Mouse (Mus musculus) cerebellum, adult 2 months (tissue): Measurements from ENCODE around the gene Sox11. TPM values are rescaled to one million over a fixed set of nuclear protein-coding genes. Genes with fewer than 3 reads are reported as not detected.

Experiments used
- DNase-seq, 2 experiments: peaks; one replicate each; pipeline ENCODE4 v3.0.0; 2021
- H3K27ac ChIP-seq: fragments of 200-500 bp; 2 replicates; pipeline ENCODE4 v1.5.1; 2012; ENCODE audit warnings: low read length, control low read depth, inconsistent platforms; ENCODE audit not compliant: insufficient read depth
- H3K27me3 ChIP-seq: fragments of 200-500 bp; 2 replicates; pipeline ENCODE4 v1.6.1; 2012; ENCODE audit warnings: inconsistent platforms, mild to moderate bottlenecking, low read length, moderate library complexity; ENCODE audit not compliant: control insufficient read depth, insufficient read depth
- H3K4me1 ChIP-seq: fragments of 200-500 bp; 2 replicates; pipeline ENCODE4 v1.6.1; 2011; ENCODE audit warnings: low read length; ENCODE audit not compliant: control insufficient read depth, insufficient read depth
- H3K4me3 ChIP-seq: fragments of 200-500 bp; replicated peaks from 2 replicates; pipeline ENCODE3; 2011; ENCODE audit warnings: mild to moderate bottlenecking, low read depth, low read length, control low read depth; ENCODE audit not compliant: insufficient read depth
- CTCF ChIP-seq: fragments of 200-500 bp; IDR thresholded peaks from 2 replicates; pipeline ENCODE4 v1.5.1; 2011; ENCODE audit warnings: low read depth, mild to moderate bottlenecking, control low read depth, low read length, moderate library complexity, borderline replicate concordance; ENCODE audit not compliant: insufficient read depth
- POLR2A ChIP-seq: fragments of 200-500 bp; IDR thresholded peaks from 2 replicates; pipeline ENCODE4 v1.6.1; 2011; ENCODE audit warnings: low read length, control low read depth, borderline replicate concordance; ENCODE audit not compliant: insufficient read depth
- WGBS: fragments of 180-500 bp; shearing (Covaris S2); methylation state at CpG from one replicate; pipeline ENCODE4 v1.1.7; 2018; 5-methylcytosine and 5-hydroxymethylcytosine counted together
- polyA plus RNA-seq: library from polyadenylated mRNA; depleted of rRNA; stranded (reverse); fragments of >200 nt; gene quantifications from 2 replicates; pipeline ENCODE4 v1.2.3, GENCODE M21; 2012

The Sox11 gene
- polyA plus RNA-seq, 1 experiment = 2.0 TPM

DNA sequence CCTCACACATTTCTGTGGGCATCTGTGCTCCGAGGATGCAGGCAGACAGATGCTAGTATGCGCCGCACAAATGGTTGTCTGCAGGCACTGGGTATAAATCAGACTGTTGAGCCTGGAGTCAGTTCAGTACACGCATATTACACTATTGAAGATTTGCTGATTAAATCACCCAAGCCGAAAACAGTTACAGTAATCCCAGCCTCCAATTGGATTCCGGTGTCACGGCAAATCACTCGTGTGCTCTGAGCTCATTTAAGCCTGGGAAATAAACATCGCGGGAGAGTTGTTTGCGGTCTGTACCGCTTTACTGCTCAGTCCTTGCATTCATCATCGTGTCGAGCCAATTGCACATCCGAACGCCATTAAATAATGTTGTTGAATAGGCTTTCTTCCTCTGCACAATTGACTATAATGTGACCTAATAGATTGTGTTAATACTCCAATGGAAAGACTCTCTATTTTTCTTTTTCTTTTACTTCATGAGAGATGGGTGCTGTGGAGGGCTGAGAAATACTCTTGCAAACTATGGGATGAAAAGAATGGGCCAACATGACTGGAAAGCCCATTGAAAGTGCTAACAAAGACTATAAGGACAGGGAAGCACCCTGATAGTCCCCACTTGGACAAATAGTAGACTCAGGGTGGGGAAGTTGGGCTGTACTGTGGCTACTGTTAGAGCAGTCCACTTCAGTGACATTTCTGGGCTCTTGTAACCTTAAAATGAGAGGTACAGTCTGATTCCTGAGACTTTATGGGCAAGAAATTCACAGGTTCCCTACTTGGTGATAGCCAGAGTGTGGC lies 21.7 kb upstream of the Sox11 start:
- no peaks in the 10 kb centered on the region for H3K27me3 ChIP-seq
- 78% methylated on average over 16 of the region's 16 CpGs for WGBS
- no peak for DNase-seq
- no peaks in the 10 kb centered on the region for H3K4me1 ChIP-seq
- H3K27ac ChIP-seq = no peak overlapping the region
- TF ChIP-seq CTCF (no peak), POLR2A (no peak)
- H3K4me3 ChIP-seq = no peak overlapping the region

- TF ChIP-seq POLR2A (no peak), CTCF (no peak)
- Histone ChIP-seq H3K27me3 (no peaks in the 10 kb centered on the region), H3K27ac (no peak overlapping the region), H3K4me1 (no peaks in the 10 kb centered on the region), H3K4me3 (no peak overlapping the region)
- 8% methylated on average over 12 of the region's 12 CpGs for WGBS
- DNase-seq = peak; percentile 10 to 23
Observed at GRCm38 (mm10) chr12:27357076-27357637, 14.8 kb upstream of the Sox11 start.

- no peak overlapping the region for H3K27ac ChIP-seq
- TF ChIP-seq CTCF = no peak
- TF ChIP-seq POLR2A = no peak
- no peaks in the 10 kb centered on the region for H3K27me3 ChIP-seq
- no peak overlapping the region for H3K4me3 ChIP-seq
- WGBS = 62% methylated on average over 5 of the region's 5 CpGs
- no peaks in the 10 kb centered on the region for H3K4me1 ChIP-seq
- no peak for DNase-seq
Observed at GRCm38 (mm10) chr12:27356571-27356970, 14.2 kb upstream of the Sox11 start.

DNA sequence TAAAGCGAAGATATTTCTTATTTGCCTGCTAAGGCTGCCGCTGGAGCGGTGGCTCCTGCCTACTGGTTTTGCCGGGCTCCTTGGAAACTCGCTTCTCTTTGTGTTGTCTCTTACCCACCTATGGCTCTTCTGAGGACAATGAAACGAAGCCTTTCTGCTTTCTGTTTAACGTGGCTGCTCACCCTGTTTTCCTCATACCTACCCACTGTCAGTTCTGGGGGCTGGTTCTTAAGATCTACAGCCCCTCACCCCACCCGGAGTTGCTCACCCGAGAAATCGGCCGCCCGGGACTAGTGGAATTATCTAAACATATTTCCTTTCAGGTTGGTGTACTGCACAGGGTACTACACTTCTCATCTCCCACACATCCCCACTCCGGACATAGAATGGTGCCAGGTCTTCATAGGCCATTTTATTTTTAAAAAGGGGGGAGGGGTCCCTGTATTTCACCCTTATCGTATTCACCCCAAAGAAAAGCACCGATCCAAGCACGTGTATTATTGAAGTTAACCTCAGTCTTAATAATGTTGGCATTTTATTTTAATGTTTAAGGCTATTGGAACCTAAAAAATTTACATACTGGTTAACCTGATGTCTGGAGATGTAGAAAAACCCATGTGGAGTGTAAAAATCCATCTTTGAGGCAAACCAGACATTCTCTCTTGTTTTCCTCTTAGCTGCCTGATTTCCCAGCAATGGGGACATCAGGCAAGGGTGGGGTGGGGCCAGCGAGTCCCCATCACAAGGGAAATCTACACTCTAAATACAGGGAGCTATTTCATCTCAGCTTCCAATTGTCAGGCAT lies 1.4 kb upstream of the Sox11 start:
- H3K4me3 ChIP-seq = peak overlapping the region; percentile 61
- TF ChIP-seq POLR2A (no peak), CTCF (no peak)
- peaks cover 3% of the 10 kb centered on the region; the same call in 1 of the 2 replicates for H3K4me1 ChIP-seq
- no peak overlapping the region for H3K27ac ChIP-seq
- 24% methylated on average over 17 of the region's 17 CpGs for WGBS
- H3K27me3 ChIP-seq = peaks cover 7% of the 10 kb centered on the region
- DNase-seq = no peak

DNA sequence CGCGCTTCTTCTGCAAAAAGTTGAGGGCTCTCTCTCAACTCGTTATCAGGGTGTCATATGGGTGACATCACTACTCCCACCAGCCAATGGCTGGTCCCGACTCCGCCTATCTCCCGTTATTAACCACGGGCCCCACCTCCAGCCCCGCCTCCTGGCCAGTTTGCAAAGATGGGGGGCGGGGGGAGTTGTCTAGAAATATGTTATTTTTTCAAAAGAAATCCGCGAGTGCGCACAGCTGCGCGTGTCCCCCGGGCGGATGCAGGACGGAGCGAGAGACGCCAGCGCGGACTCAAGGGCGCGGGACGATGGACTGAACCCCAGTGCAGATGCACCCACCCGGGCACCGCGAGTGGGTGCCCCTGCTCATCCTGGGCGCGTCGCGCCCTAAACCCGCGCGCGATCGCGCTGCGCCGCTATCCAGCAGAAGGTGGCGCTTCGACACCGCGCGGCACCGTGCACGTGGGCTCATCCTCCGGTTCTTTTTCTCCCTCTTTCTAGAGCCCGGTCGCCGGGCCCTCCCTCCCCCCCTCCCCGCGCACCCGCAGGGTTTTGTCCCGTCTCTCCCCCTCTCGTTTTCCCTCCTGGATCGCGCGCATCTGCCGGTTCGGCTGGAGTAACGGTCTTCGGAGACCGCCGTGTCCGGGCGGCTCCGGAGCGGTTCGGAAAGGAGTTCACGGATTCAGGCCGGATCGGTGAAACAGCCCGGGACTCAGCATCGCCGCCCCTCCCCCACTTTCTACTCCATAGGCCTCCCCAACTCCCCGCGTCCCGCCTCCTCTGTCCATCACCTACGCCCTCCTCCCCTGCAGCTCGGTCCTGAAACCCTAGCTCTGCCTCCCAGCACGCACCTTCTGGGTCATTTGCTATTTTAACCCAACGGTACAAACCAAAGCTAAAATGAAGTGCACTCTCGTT lies 574 bp upstream of the Sox11 start:
- Histone ChIP-seq H3K27ac (no peak overlapping the region), H3K27me3 (peaks cover 7% of the 10 kb centered on the region), H3K4me3 (peak overlapping the region; percentile 61), H3K4me1 (peaks cover 3% of the 10 kb centered on the region; the same call in 1 of the 2 replicates)
- under 1% methylated on average over 81 of the region's 83 CpGs for WGBS
- TF ChIP-seq POLR2A = no peak
- peak; percentile 23; the same call in 1 of the 2 replicates for TF ChIP-seq CTCF
- DNase-seq = peak; percentile 67 to 70

- peaks cover 3% of the 10 kb centered on the region; the same call in 1 of the 2 replicates for H3K4me1 ChIP-seq
- DNase-seq = peak; percentile 18 to 41
- no peak for TF ChIP-seq POLR2A
- no peak for TF ChIP-seq CTCF
- no peak overlapping the region for H3K27ac ChIP-seq
- peak overlapping the region; percentile 58 for H3K4me3 ChIP-seq
- peaks cover 7% of the 10 kb centered on the region for H3K27me3 ChIP-seq
- 1% methylated on average over 80 of the region's 80 CpGs for WGBS
Observed at GRCm38 (mm10) chr12:27341130-27341870, 1.1 kb downstream of the Sox11 start.
